Mouse (Mus musculus) left cerebral cortex, adult 18-20 months (tissue): ENCODE data around the gene Lrriq4. TPM values are rescaled to one million over a fixed set of nuclear protein-coding genes. Genes with fewer than 3 reads are reported as not detected.
"Not testable (repeated sequence)": the region's sequence is repeated elsewhere in the genome, so short reads cannot be mapped to it uniquely, and the experiment has no call there.

Experiments
- DNase-seq, 2 experiments: peaks; one replicate each; pipeline ENCODE4 v3.0.0; 2021 to 2022; ENCODE audit warnings: low spot score in 2 of 2, mixed read lengths in 1 of 2
- total RNA-seq, 2 experiments: library from RNA; stranded (reverse); gene quantifications; 2 replicates each; pipeline ENCODE4 v1.2.3; 2021

Gene Lrriq4
- total RNA-seq, 2 experiments from 2014 or later, result not detected

DNA sequence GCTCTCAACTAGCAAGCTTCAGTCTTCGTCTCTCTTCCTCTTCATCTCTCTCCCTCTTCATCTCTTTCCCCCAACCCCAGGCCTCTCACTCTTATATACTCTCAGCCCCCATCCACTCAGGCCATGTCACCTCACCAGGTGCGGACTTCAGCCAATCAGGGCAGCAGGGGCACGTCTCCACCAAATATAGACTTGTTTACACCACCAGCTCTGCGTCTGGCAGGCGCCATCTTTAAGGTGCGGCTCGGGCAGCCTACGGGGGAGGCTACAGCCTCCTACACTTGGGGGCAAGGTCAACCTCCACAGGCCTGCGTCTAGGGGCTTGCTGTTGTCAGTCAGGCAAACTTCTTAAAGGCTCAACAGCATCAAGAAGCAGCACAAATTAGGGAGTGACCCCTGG lies 14.2 kb downstream of the Lrriq4 start:
- DNase-seq, result no peak

GRCm38 (mm10) chr3:30683190-30683589 lies 38.9 kb downstream of the Lrriq4 start:
- DNase-seq, result no peak

GRCm38 (mm10) chr3:30687216-30687615 lies 42.9 kb downstream of the Lrriq4 start:
- DNase-seq, result no peak

GRCm38 (mm10) chr3:30690976-30691375 lies 46.7 kb downstream of the Lrriq4 start:
- DNase-seq, result no peak

GRCm38 (mm10) chr3:30695661-30696060 lies 51.4 kb downstream of the Lrriq4 start:
- DNase-seq, result no peak

DNA sequence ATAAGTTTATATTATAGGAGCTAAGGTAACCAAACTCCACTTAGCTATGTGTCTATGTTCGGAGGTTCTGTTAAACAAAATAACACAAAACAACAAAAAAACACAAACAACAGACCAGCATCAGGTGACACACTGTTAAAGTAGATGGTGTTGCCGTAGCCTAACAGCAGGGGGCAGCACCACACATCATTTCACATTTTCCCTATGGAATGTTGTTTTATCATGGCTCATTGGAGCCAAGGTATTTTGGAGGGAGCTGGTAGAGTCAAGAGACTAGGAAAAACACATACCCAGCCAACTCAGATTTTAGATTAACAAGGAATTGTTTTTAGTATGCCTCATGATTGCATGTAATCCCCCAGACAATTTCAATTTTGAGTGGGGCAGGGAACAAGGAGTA lies 52.0 kb downstream of the Lrriq4 start:
- DNase-seq, result peak; percentile 61 to 70

- no peak for DNase-seq
Observed at GRCm38 (mm10) chr3:30697891-30698290, 53.6 kb downstream of the Lrriq4 start.

DNA sequence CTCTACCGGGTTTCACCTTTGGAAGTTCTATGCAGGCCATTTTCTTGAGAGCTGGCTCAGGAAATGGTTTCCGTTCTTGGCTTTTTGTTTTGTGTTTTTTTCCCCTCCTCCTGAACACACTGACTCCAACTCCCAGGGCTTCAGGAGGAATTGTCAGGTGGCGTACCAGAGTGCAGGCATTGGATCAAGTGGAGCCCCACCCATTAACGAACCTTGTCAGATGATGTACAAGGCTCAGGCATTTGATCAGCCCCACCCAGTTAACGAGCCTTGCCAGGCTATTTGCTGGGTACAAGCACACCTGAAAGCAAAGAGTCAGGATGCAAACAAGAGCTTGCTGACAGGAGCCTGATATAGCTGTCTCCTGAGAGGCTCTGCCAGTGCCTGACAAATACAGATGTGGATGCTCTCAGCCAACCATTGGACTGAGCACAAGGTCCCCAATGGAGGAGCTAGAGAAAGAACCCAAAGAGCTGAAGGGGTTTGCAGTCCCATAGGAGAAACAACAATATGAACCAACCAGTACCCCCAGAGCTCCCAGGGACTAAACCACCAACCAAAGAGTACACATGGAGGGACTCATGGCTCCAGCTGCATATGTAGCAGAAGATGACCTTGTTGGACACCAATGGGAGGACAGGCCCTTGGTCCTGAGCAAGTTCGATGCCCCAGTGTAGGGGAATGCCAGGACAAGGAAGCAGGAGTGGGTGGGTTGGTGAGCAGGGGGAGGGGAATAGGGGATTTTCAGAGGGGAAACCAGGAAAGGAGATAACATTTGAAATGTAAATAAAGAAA lies 55.6 kb downstream of the Lrriq4 start, which contains the start of gene Lrrc31:
Gene Lrrc31, minus strand, starts transcription at position 133 of the 795 bp plus-strand sequence.
- DNase-seq, result not testable (repeated sequence)

DNA sequence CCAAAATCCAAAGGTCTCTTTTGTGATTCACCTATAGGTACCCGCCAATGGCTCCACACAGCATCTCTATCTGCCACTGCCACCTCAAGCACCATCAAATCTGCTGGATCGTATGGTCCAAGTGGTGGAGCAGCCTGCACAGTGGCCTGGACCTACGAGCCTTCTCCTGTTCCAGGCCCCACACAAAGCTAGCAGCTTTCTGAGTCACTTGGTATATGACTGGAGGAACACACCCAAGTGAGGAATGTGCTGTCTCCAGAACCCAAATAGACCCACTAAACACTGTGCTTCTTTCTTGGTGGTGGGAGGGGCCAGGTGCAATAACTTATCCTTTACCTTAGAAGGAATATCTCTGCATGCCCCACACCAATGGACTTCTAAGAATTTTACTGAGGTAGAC lies 61.7 kb downstream of the Lrriq4 start:
- DNase-seq, result no peak

DNA sequence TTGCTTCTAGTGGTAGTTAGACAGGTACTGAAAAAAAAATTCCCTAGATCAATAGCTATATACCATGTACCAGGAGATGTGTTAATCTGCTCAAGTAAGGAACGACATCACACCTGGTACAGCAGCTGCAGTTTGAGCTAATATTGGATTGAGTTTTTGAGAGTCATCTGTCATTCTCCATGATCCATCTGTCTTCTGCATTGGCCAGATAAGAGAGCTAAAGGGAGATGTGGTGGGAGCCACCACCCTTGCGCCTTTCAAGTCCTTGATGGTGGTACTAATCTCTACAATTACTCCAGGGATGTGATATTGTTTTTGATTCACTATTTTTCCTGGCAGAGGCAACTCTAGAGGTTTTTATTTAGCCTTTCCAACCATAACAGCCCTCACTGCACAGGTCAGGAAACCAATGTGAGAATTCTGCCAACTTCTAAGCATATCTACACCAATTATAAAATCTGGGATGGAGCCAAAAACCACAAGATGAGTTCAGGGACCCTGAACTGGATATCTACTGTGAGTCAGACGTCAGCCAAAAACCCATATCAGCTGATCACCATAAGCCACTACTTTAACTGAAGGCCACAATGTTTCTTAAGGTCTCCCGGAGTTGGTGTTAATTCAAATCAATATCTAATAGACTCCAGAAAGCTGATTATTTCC lies 62.4 kb downstream of the Lrriq4 start:
- DNase-seq, result no peak

DNA sequence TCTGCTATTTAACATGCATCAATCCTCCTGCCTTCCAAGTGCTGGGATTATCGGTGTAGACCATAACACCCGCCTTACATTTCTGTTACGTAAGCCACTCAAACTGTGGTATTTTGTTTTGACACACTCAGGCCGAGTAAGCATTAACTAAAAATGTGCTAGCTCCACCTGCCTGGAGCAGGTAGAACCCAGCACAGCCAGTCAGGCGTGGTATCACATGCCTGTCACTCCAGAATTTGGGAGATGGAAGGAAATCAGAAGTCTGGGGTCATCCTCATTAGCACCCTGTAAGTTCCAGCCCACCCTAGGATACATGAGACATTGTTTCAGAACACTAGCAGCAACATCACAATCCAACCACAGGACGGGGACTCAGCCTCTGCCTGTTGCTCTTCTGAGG lies 65.9 kb downstream of the Lrriq4 start:
- DNase-seq, result no peak

GRCm38 (mm10) chr3:30713334-30713733 lies 69.0 kb downstream of the Lrriq4 start:
- DNase-seq, result no peak

DNA sequence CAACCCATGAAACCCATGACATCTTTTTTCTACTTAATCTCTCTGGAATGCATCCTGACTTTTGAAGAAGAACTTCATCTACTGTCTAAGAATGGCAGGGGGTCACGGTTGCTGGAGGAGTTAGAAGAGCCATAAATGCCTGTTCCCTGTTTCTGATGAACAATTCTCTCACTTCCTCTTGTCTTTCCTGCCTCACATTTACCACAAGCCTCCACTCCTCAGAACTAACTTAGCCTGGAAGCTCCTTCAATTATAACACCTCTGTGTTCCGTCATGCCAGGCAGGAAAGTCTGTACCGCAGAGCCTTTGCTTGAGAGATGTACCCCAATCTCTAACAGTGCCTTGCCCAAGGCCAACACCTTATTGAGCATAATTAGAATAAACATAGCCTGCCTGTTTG lies 74.3 kb downstream of the Lrriq4 start:
- DNase-seq, result no peak

Other genes with a start within 250 kb of the Lrriq4 start
- gene Mecom, start 96.5 kb upstream of the Lrriq4 start, total RNA-seq, result 1 to 10 TPM; 3.5 to 4.2 TPM
- gene Actrt3, start 44.6 kb upstream of the Lrriq4 start, total RNA-seq, result 1 to 10 TPM; 1.1 to 1.2 TPM
- 10 to 100 TPM; 19.0 to 21.3 TPM for gene Mynn, start 42.4 kb upstream of the Lrriq4 start, total RNA-seq
- gene Lrrc34, start 3.4 kb downstream of the Lrriq4 start, total RNA-seq, result not detected
- not detected for gene Lrrc31, start 55.3 kb downstream of the Lrriq4 start, total RNA-seq
- not detected for gene Samd7, start 101.8 kb downstream of the Lrriq4 start, total RNA-seq
- 100 to 1,000 TPM; 106 to 110 TPM for gene Sec62, start 148.4 kb downstream of the Lrriq4 start, total RNA-seq
- gene Gpr160, start 211.4 kb downstream of the Lrriq4 start, total RNA-seq, result under 1 TPM; 0.75 to 0.88 TPM